Mouse (Mus musculus) neural tube, embryonic 14.5 days (tissue): ENCODE results near the gene a. TPM values are rescaled to one million over a fixed set of nuclear protein-coding genes. Genes with fewer than 3 reads are reported as not detected.
A peak's percentile ranks its signal among the peaks of the same experiment; 100 is the strongest.

Experiments used
- ATAC-seq: fragments of 200-750 bp; cut with Nextera tagmentation; 2 replicates; pipeline ENCODE4 v1.8.0; 2017; ENCODE audit warnings: low read depth, mild to moderate bottlenecking, moderate TSS enrichment, moderate library complexity
- H3K27ac ChIP-seq: fragments of 300-500 bp; sonication (generic); 2 replicates; pipeline ENCODE4 v1.5.1; 2014; ENCODE audit warnings: low read depth, mild to moderate bottlenecking, control low read depth, low read length, moderate library complexity, mixed read lengths
- H3K27me3 ChIP-seq: fragments of 300-500 bp; sonication (generic); 2 replicates; pipeline ENCODE4 v1.6.1; 2014; ENCODE audit warnings: low read length; ENCODE audit not compliant: control insufficient read depth, insufficient read depth
- H3K36me3 ChIP-seq: fragments of 300-500 bp; sonication (generic); 2 replicates; pipeline ENCODE4 v1.6.1; 2014; ENCODE audit warnings: low read length, mixed read lengths; ENCODE audit not compliant: control insufficient read depth, insufficient read depth
- H3K4me1 ChIP-seq: fragments of 300-500 bp; sonication (generic); 2 replicates; pipeline ENCODE4 v1.6.1; 2014; ENCODE audit warnings: low read length; ENCODE audit not compliant: control insufficient read depth, insufficient read depth
- H3K4me2 ChIP-seq: fragments of 300-500 bp; sonication (generic); 2 replicates; pipeline ENCODE4 v1.6.1; 2014; ENCODE audit warnings: mild to moderate bottlenecking, low read depth, low read length, control low read depth
- H3K4me3 ChIP-seq: fragments of 300-500 bp; sonication (generic); 2 replicates; pipeline ENCODE4 v1.5.1; 2014; ENCODE audit warnings: low read depth, low read length, control low read depth, mixed read lengths
- H3K9ac ChIP-seq: fragments of 300-500 bp; sonication (generic); replicated peaks from 2 replicates; pipeline ENCODE4 v1.6.1; 2014; ENCODE audit warnings: low read depth, mild to moderate bottlenecking, control low read depth, low read length, mixed read lengths
- H3K9me3 ChIP-seq: fragments of 300-500 bp; sonication (generic); 2 replicates; pipeline ENCODE4 v1.6.1; 2016; ENCODE audit warnings: low read length; ENCODE audit not compliant: control insufficient read depth
- WGBS: fragments of 180-500 bp; shearing (Covaris S2); extraction: QIAGEN DNeasy Blood & Tissue Kit; methylation state at CpG from one replicate; pipeline ENCODE4 v1.1.7; 2014; 5-methylcytosine and 5-hydroxymethylcytosine counted together
- polyA plus RNA-seq: library from polyadenylated mRNA; unstranded; fragments of >200 nt; fragmentation: Nextera tagmentation; extraction: Ambion mirVana; gene quantifications from 2 replicates; pipeline ENCODE4 v1.2.1, GENCODE M21; 2014

a gene
- polyA plus RNA-seq, 1 experiment from 2014 or later, result not detected

- peak overlapping the region; percentile 92 for H3K9ac ChIP-seq
- peak overlapping the region; percentile 91 for H3K4me2 ChIP-seq
- no peaks in the 10 kb centered on the region for H3K36me3 ChIP-seq
- H3K9me3 ChIP-seq, result no peaks in the 10 kb centered on the region
- ATAC-seq, result peak; percentile 15
- peak overlapping the region; percentile 94 for H3K4me3 ChIP-seq
- H3K4me1 ChIP-seq, result peaks cover 24% of the 10 kb centered on the region
- H3K27ac ChIP-seq, result peak overlapping the region; percentile 99
- H3K27me3 ChIP-seq, result no peaks in the 10 kb centered on the region; the same call in 1 of the 2 replicates
- WGBS, result under 1% methylated on average over 57 of the region's 67 CpGs
Measured at GRCm38 (mm10) chr2:154791661-154792642, 750 bp downstream of the a start.

- 91% methylated on average over 1 of the region's 1 CpGs for WGBS
- Histone ChIP-seq H3K36me3 (no peaks in the 10 kb centered on the region), H3K27ac (no peak overlapping the region), H3K4me2 (no peak overlapping the region), H3K9me3 (no peaks in the 10 kb centered on the region), H3K9ac (no peak overlapping the region), H3K4me1 (no peaks in the 10 kb centered on the region), H3K4me3 (no peak overlapping the region), H3K27me3 (no peaks in the 10 kb centered on the region)
- ATAC-seq, result no peak
Measured at GRCm38 (mm10) chr2:154803372-154803771, 12.2 kb downstream of the a start.

GRCm38 (mm10) chr2:154803845-154804244 lies 12.6 kb downstream of the a start:
- no peak overlapping the region for H3K4me2 ChIP-seq
- H3K9ac ChIP-seq, result no peak overlapping the region
- no peak for ATAC-seq
- H3K9me3 ChIP-seq, result no peaks in the 10 kb centered on the region
- no peak overlapping the region for H3K27ac ChIP-seq
- WGBS, result 62% methylated on average over 4 of the region's 4 CpGs
- H3K36me3 ChIP-seq, result no peaks in the 10 kb centered on the region
- no peaks in the 10 kb centered on the region for H3K4me1 ChIP-seq
- H3K27me3 ChIP-seq, result no peaks in the 10 kb centered on the region
- no peak overlapping the region for H3K4me3 ChIP-seq

GRCm38 (mm10) chr2:154807689-154808088 lies 16.5 kb downstream of the a start:
- Histone ChIP-seq H3K4me1 (no peaks in the 10 kb centered on the region), H3K9ac (no peak overlapping the region), H3K36me3 (no peaks in the 10 kb centered on the region), H3K27ac (no peak overlapping the region), H3K4me3 (no peak overlapping the region), H3K27me3 (no peaks in the 10 kb centered on the region), H3K9me3 (no peaks in the 10 kb centered on the region), H3K4me2 (no peak overlapping the region)
- 78% methylated on average over 1 of the region's 1 CpGs for WGBS
- no peak for ATAC-seq

- H3K9me3 ChIP-seq, result no peaks in the 10 kb centered on the region
- no peak for ATAC-seq
- 79% methylated on average over 1 of the region's 1 CpGs for WGBS
- no peaks in the 10 kb centered on the region for H3K4me1 ChIP-seq
- no peaks in the 10 kb centered on the region for H3K27me3 ChIP-seq
- no peak overlapping the region for H3K9ac ChIP-seq
- H3K4me3 ChIP-seq, result no peak overlapping the region
- H3K36me3 ChIP-seq, result no peaks in the 10 kb centered on the region
- H3K27ac ChIP-seq, result no peak overlapping the region
- H3K4me2 ChIP-seq, result no peak overlapping the region
Measured at GRCm38 (mm10) chr2:154809107-154809762, 18.0 kb downstream of the a start.

- Histone ChIP-seq H3K4me3 (no peak overlapping the region), H3K4me1 (no peaks in the 10 kb centered on the region), H3K36me3 (no peaks in the 10 kb centered on the region), H3K27me3 (no peaks in the 10 kb centered on the region), H3K27ac (no peak overlapping the region), H3K4me2 (no peak overlapping the region), H3K9me3 (no peaks in the 10 kb centered on the region), H3K9ac (no peak overlapping the region)
- no peak for ATAC-seq
- 60% methylated on average over 1 of the region's 1 CpGs for WGBS
Measured at GRCm38 (mm10) chr2:154810821-154811220, 19.6 kb downstream of the a start.

GRCm38 (mm10) chr2:154813426-154813825 lies 22.2 kb downstream of the a start:
- peaks cover 8% of the 10 kb centered on the region for H3K4me1 ChIP-seq
- 82% methylated on average over 2 of the region's 2 CpGs for WGBS
- no peaks in the 10 kb centered on the region for H3K27me3 ChIP-seq
- no peaks in the 10 kb centered on the region for H3K36me3 ChIP-seq
- ATAC-seq, result no peak
- no peak overlapping the region for H3K4me3 ChIP-seq
- no peak overlapping the region for H3K27ac ChIP-seq
- no peaks in the 10 kb centered on the region for H3K9me3 ChIP-seq
- no peak overlapping the region for H3K4me2 ChIP-seq
- no peak overlapping the region for H3K9ac ChIP-seq

GRCm38 (mm10) chr2:154817089-154817488 lies 25.9 kb downstream of the a start:
- H3K9me3 ChIP-seq, result no peaks in the 10 kb centered on the region
- 33% methylated on average over 3 of the region's 3 CpGs for WGBS
- H3K27ac ChIP-seq, result no peak overlapping the region; the same call in 1 of the 2 replicates
- peak; percentile 17; the same call in 1 of the 2 replicates for ATAC-seq
- no peaks in the 10 kb centered on the region for H3K36me3 ChIP-seq
- no peaks in the 10 kb centered on the region for H3K27me3 ChIP-seq
- H3K4me1 ChIP-seq, result peaks cover 8% of the 10 kb centered on the region
- no peak overlapping the region for H3K4me2 ChIP-seq
- no peak overlapping the region for H3K9ac ChIP-seq
- H3K4me3 ChIP-seq, result no peak overlapping the region

- Histone ChIP-seq H3K4me1 (peaks cover 8% of the 10 kb centered on the region), H3K4me3 (no peak overlapping the region), H3K27ac (no peak overlapping the region), H3K4me2 (no peak overlapping the region), H3K27me3 (no peaks in the 10 kb centered on the region), H3K9ac (no peak overlapping the region), H3K9me3 (no peaks in the 10 kb centered on the region), H3K36me3 (no peaks in the 10 kb centered on the region)
- no peak for ATAC-seq
- 56% methylated on average over 1 of the region's 1 CpGs for WGBS
Measured at GRCm38 (mm10) chr2:154817788-154818187, 26.6 kb downstream of the a start.
